Mouse (Mus musculus): ENCODE data around the gene Pde6g. TPM values are rescaled to one million over a fixed set of nuclear protein-coding genes. Genes with fewer than 3 reads are reported as not detected.
"Not testable (repeated sequence)": the region's sequence is repeated elsewhere in the genome, so short reads cannot be mapped to it uniquely, and the experiment has no call there.

The Pde6g gene
- total and polyA plus RNA-seq, 2 experiments, result 0.46 to 1.8 TPM

GRCm38 (mm10) chr11:120413621-120414020 lies 39.7 kb downstream of the Pde6g start:
- H3K36me3 ChIP-seq (ENCODE audit: control insufficient read depth, insufficient read depth, low read length), result peaks cover 76% of the 10 kb centered on the region
- 97% methylated on average over 7 of the region's 10 CpGs for WGBS
- TF ChIP-seq CTCF (IDR thresholded peaks at IDR 0.05; ENCODE audit: low read depth, low read length), result 0 out of 2 replicates have a peak, but pooled peaks have one; percentile 0

GRCm38 (mm10) chr11:120406445-120406844 lies 46.9 kb downstream of the Pde6g start:
- no peak for TF ChIP-seq POLR2A (IDR thresholded peaks at IDR 0.05; ENCODE audit: extremely low read depth, insufficient read depth, low read length)
- no peak for TF ChIP-seq CTCF (IDR thresholded peaks at IDR 0.05; ENCODE audit: low read depth, low read length)
- Histone ChIP-seq H3K27me3 (ENCODE audit: control insufficient read depth, insufficient read depth, low read length) (no peaks in the 10 kb centered on the region), H3K36me3 (ENCODE audit: control insufficient read depth, insufficient read depth, low read length) (peaks cover 88% of the 10 kb centered on the region), H3K27ac (replicated peaks; ENCODE audit: insufficient read depth, low read depth, low read length) (no peak overlapping the region), H3K4me3 (ENCODE audit: insufficient read depth, low read depth, low read length) (no peak overlapping the region), H3K4me1 (ENCODE audit: control insufficient read depth, insufficient read depth, low read length) (no peaks in the 10 kb centered on the region), H3K9ac (ENCODE audit: low read depth, low read length) (no peak overlapping the region), H3K79me2 (ENCODE audit: control insufficient read depth, insufficient read depth, low read length) (peaks cover 8% of the 10 kb centered on the region; the same call in 1 of the 2 replicates)
- DNase-seq (ENCODE audit: extremely low read depth, low read depth, low spot score), result no peak
- 84% methylated on average over 1 of the region's 1 CpGs for WGBS

More at GRCm38 (mm10) chr11:120413621-120414020, 39.7 kb downstream of the Pde6g start:
- H3K4me3 ChIP-seq (ENCODE audit: insufficient read depth, low read depth, low read length); DNase-seq (ENCODE audit: extremely low read depth, low read depth, low spot score); H3K9ac ChIP-seq (ENCODE audit: low read depth, low read length); H3K27ac ChIP-seq (replicated peaks; ENCODE audit: insufficient read depth, low read depth, low read length); H3K27me3 ChIP-seq (ENCODE audit: control insufficient read depth, insufficient read depth, low read length); H3K4me1 ChIP-seq (ENCODE audit: control insufficient read depth, insufficient read depth, low read length); H3K79me2 ChIP-seq (ENCODE audit: control insufficient read depth, insufficient read depth, low read length): not testable (repeated sequence)

GRCm38 (mm10) chr11:120405867-120406266 lies 47.4 kb downstream of the Pde6g start:
- Histone ChIP-seq H3K79me2 (ENCODE audit: control insufficient read depth, insufficient read depth, low read length) (peaks cover 8% of the 10 kb centered on the region; the same call in 1 of the 2 replicates), H3K27ac (replicated peaks; ENCODE audit: insufficient read depth, low read depth, low read length) (no peak overlapping the region), H3K9ac (ENCODE audit: low read depth, low read length) (no peak overlapping the region), H3K27me3 (ENCODE audit: control insufficient read depth, insufficient read depth, low read length) (no peaks in the 10 kb centered on the region), H3K4me3 (ENCODE audit: insufficient read depth, low read depth, low read length) (no peak overlapping the region), H3K4me1 (ENCODE audit: control insufficient read depth, insufficient read depth, low read length) (no peaks in the 10 kb centered on the region), H3K36me3 (ENCODE audit: control insufficient read depth, insufficient read depth, low read length) (peaks cover 89% of the 10 kb centered on the region)
- 93% methylated on average over 3 of the region's 3 CpGs for WGBS
- no peak for DNase-seq (ENCODE audit: extremely low read depth, low read depth, low spot score)
- TF ChIP-seq POLR2A (IDR thresholded peaks at IDR 0.05; ENCODE audit: extremely low read depth, insufficient read depth, low read length) (no peak), CTCF (IDR thresholded peaks at IDR 0.05; ENCODE audit: low read depth, low read length) (no peak)

GRCm38 (mm10) chr11:120404814-120405213 lies 48.5 kb downstream of the Pde6g start:
- H3K27ac ChIP-seq (replicated peaks; ENCODE audit: insufficient read depth, low read depth, low read length), result no peak overlapping the region
- 96% methylated on average over 1 of the region's 1 CpGs for WGBS

GRCm38 (mm10) chr11:120399319-120399718 lies 54.0 kb downstream of the Pde6g start:
- Histone ChIP-seq H3K27ac (replicated peaks; ENCODE audit: insufficient read depth, low read depth, low read length) (no peak overlapping the region), H3K4me3 (ENCODE audit: insufficient read depth, low read depth, low read length) (no peak overlapping the region), H3K79me2 (ENCODE audit: control insufficient read depth, insufficient read depth, low read length) (no peaks in the 10 kb centered on the region; the same call in 1 of the 2 replicates), H3K4me1 (ENCODE audit: control insufficient read depth, insufficient read depth, low read length) (no peaks in the 10 kb centered on the region), H3K36me3 (ENCODE audit: control insufficient read depth, insufficient read depth, low read length) (peaks cover 60% of the 10 kb centered on the region), H3K27me3 (ENCODE audit: control insufficient read depth, insufficient read depth, low read length) (no peaks in the 10 kb centered on the region), H3K9ac (ENCODE audit: low read depth, low read length) (no peak overlapping the region)
- 100% methylated on average over 2 of the region's 2 CpGs for WGBS
- no peak for DNase-seq (ENCODE audit: extremely low read depth, low read depth, low spot score)
- TF ChIP-seq POLR2A (IDR thresholded peaks at IDR 0.05; ENCODE audit: extremely low read depth, insufficient read depth, low read length) (no peak), CTCF (IDR thresholded peaks at IDR 0.05; ENCODE audit: low read depth, low read length) (no peak)

More at GRCm38 (mm10) chr11:120404814-120405213, 48.5 kb downstream of the Pde6g start:
- Histone ChIP-seq H3K4me3 (ENCODE audit: insufficient read depth, low read depth, low read length) (no peak overlapping the region), H3K4me1 (ENCODE audit: control insufficient read depth, insufficient read depth, low read length) (no peaks in the 10 kb centered on the region), H3K36me3 (ENCODE audit: control insufficient read depth, insufficient read depth, low read length) (peaks cover 86% of the 10 kb centered on the region), H3K27me3 (ENCODE audit: control insufficient read depth, insufficient read depth, low read length) (no peaks in the 10 kb centered on the region), H3K9ac (ENCODE audit: low read depth, low read length) (no peak overlapping the region), H3K79me2 (ENCODE audit: control insufficient read depth, insufficient read depth, low read length) (peaks cover 8% of the 10 kb centered on the region; the same call in 1 of the 2 replicates)
- no peak for DNase-seq (ENCODE audit: extremely low read depth, low read depth, low spot score)
- no peak for TF ChIP-seq POLR2A (IDR thresholded peaks at IDR 0.05; ENCODE audit: extremely low read depth, insufficient read depth, low read length)
- no peak for TF ChIP-seq CTCF (IDR thresholded peaks at IDR 0.05; ENCODE audit: low read depth, low read length)

Other genes starting within 250 kb of the Pde6g start
- gene Bahcc1, start 220.6 kb downstream of the Pde6g start, total RNA-seq (2014; rRNA removed), result 1.2 and 1.5 TPM in 2 replicates
- 3.4 and 3.5 TPM in 2 replicates for gene Bahcc1, start 220.6 kb downstream of the Pde6g start, polyA plus RNA-seq (2012; rRNA removed)
- 68.0 and 123 TPM in 2 replicates for gene Actg1, start 105.0 kb downstream of the Pde6g start, total RNA-seq (2014; rRNA removed)
- 158 and 177 TPM in 2 replicates for gene Actg1, start 105.0 kb downstream of the Pde6g start, polyA plus RNA-seq (2012; rRNA removed)
- gene Fscn2, start 92.0 kb downstream of the Pde6g start, total RNA-seq (2014; rRNA removed), result not detected in 2 replicates
- gene Fscn2, start 92.0 kb downstream of the Pde6g start, polyA plus RNA-seq (2012; rRNA removed), result not detected in 2 replicates
- gene Faap100, start 74.7 kb downstream of the Pde6g start, total RNA-seq (2014; rRNA removed), result 3.2 and 5.4 TPM in 2 replicates
- 10.8 and 14.9 TPM in 2 replicates for gene Faap100, start 74.7 kb downstream of the Pde6g start, polyA plus RNA-seq (2012; rRNA removed)
- gene Nploc4, start 15.8 kb downstream of the Pde6g start, total RNA-seq (2014; rRNA removed), result 24.6 and 37.9 TPM in 2 replicates
- gene Nploc4, start 15.8 kb downstream of the Pde6g start, polyA plus RNA-seq (2012; rRNA removed), result 51.5 and 58.9 TPM in 2 replicates
- not detected in 2 replicates for gene Tspan10, start 10.9 kb downstream of the Pde6g start, total RNA-seq (2014; rRNA removed)
- 0.05 TPM in 2 replicates for gene Tspan10, start 10.9 kb downstream of the Pde6g start, polyA plus RNA-seq (2012; rRNA removed)
- gene Oxld1, start 4.6 kb upstream of the Pde6g start, total RNA-seq (2014; rRNA removed), result 20.7 and 28.9 TPM in 2 replicates
- 29.2 and 32.6 TPM in 2 replicates for gene Oxld1, start 4.6 kb upstream of the Pde6g start, polyA plus RNA-seq (2012; rRNA removed)
- gene Ccdc137, start 4.6 kb upstream of the Pde6g start, total RNA-seq (2014; rRNA removed), result 4.6 and 5.7 TPM in 2 replicates
- 5.8 and 8.7 TPM in 2 replicates for gene Ccdc137, start 4.6 kb upstream of the Pde6g start, polyA plus RNA-seq (2012; rRNA removed)
- gene Arl16, start 14.1 kb upstream of the Pde6g start, total RNA-seq (2014; rRNA removed), result 9.5 and 9.6 TPM in 2 replicates
- 12.2 and 14.8 TPM in 2 replicates for gene Arl16, start 14.1 kb upstream of the Pde6g start, polyA plus RNA-seq (2012; rRNA removed)
- gene Mrpl12, start 31.1 kb upstream of the Pde6g start, total RNA-seq (2014; rRNA removed), result 43.6 and 46.6 TPM in 2 replicates
- 221 and 232 TPM in 2 replicates for gene Mrpl12, start 31.1 kb upstream of the Pde6g start, polyA plus RNA-seq (2012; rRNA removed)
- gene Slc25a10, start 38.3 kb upstream of the Pde6g start, total RNA-seq (2014; rRNA removed), result 121 and 135 TPM in 2 replicates
- 445 and 478 TPM in 2 replicates for gene Slc25a10, start 38.3 kb upstream of the Pde6g start, polyA plus RNA-seq (2012; rRNA removed)
- gene Gcgr, start 77.2 kb upstream of the Pde6g start, total RNA-seq (2014; rRNA removed), result 135 and 143 TPM in 2 replicates
- 542 and 561 TPM in 2 replicates for gene Gcgr, start 77.2 kb upstream of the Pde6g start, polyA plus RNA-seq (2012; rRNA removed)
- 11.7 and 13.6 TPM in 2 replicates for gene Mcrip1, start 96.2 kb upstream of the Pde6g start, total RNA-seq (2014; rRNA removed)
- gene Mcrip1, start 96.2 kb upstream of the Pde6g start, polyA plus RNA-seq (2012; rRNA removed), result 36.8 and 44.4 TPM in 2 replicates
- gene Ppp1r27, start 97.6 kb upstream of the Pde6g start, total RNA-seq (2014; rRNA removed), result 0.28 TPM in 1 of 2 replicates, not detected in the other
- not detected in 2 replicates for gene Ppp1r27, start 97.6 kb upstream of the Pde6g start, polyA plus RNA-seq (2012; rRNA removed)
- gene P4hb, start 119.8 kb upstream of the Pde6g start, total RNA-seq (2014; rRNA removed), result 933 and 951 TPM in 2 replicates
- 683 and 737 TPM in 2 replicates for gene P4hb, start 119.8 kb upstream of the Pde6g start, polyA plus RNA-seq (2012; rRNA removed)
- 14.9 and 22.3 TPM in 2 replicates for gene Arhgdia, start 128.1 kb upstream of the Pde6g start, total RNA-seq (2014; rRNA removed)
- gene Arhgdia, start 128.1 kb upstream of the Pde6g start, polyA plus RNA-seq (2012; rRNA removed), result 142 and 188 TPM in 2 replicates
- gene Alyref, start 144.9 kb upstream of the Pde6g start, total RNA-seq (2014; rRNA removed), result 33.8 and 34.5 TPM in 2 replicates
- 12.6 and 12.9 TPM in 2 replicates for gene Alyref, start 144.9 kb upstream of the Pde6g start, polyA plus RNA-seq (2012; rRNA removed)
- 8.9 and 12.8 TPM in 2 replicates for gene Anapc11, start 144.9 kb upstream of the Pde6g start, total RNA-seq (2014; rRNA removed)
- 57.0 and 59.4 TPM in 2 replicates for gene Anapc11, start 144.9 kb upstream of the Pde6g start, polyA plus RNA-seq (2012; rRNA removed)
- not detected in 2 replicates for gene Npb, start 155.0 kb upstream of the Pde6g start, total RNA-seq (2014; rRNA removed)
- gene Npb, start 155.0 kb upstream of the Pde6g start, polyA plus RNA-seq (2012; rRNA removed), result 2.0 and 2.7 TPM in 2 replicates
- 494 and 540 TPM in 2 replicates for gene Pcyt2, start 164.4 kb upstream of the Pde6g start, total RNA-seq (2014; rRNA removed)
- gene Pcyt2, start 164.4 kb upstream of the Pde6g start, polyA plus RNA-seq (2012; rRNA removed), result 1,294 and 1,652 TPM in 2 replicates
- gene Sirt7, start 171.7 kb upstream of the Pde6g start, total RNA-seq (2014; rRNA removed), result 31.1 and 36.3 TPM in 2 replicates
- 69.7 and 72.1 TPM in 2 replicates for gene Sirt7, start 171.7 kb upstream of the Pde6g start, polyA plus RNA-seq (2012; rRNA removed)
- 41.9 and 44.2 TPM in 2 replicates for gene Mafg, start 180.1 kb upstream of the Pde6g start, total RNA-seq (2014; rRNA removed)
- 60.5 and 64.2 TPM in 2 replicates for gene Mafg, start 180.1 kb upstream of the Pde6g start, polyA plus RNA-seq (2012; rRNA removed)
- gene Pycr1, start 190.3 kb upstream of the Pde6g start, total RNA-seq (2014; rRNA removed), result 0.47 and 2.6 TPM in 2 replicates
- gene Pycr1, start 190.3 kb upstream of the Pde6g start, polyA plus RNA-seq (2012; rRNA removed), result 0.25 and 0.61 TPM in 2 replicates
- not detected in 2 replicates for gene Myadml2, start 194.7 kb upstream of the Pde6g start, total RNA-seq (2014; rRNA removed)
- not detected in 2 replicates for gene Myadml2, start 194.7 kb upstream of the Pde6g start, polyA plus RNA-seq (2012; rRNA removed)
- 29.8 and 34.9 TPM in 2 replicates for gene Notum, start 207.7 kb upstream of the Pde6g start, total RNA-seq (2014; rRNA removed)
- gene Notum, start 207.7 kb upstream of the Pde6g start, polyA plus RNA-seq (2012; rRNA removed), result 56.0 and 61.6 TPM in 2 replicates
- gene Aspscr1, start 219.5 kb upstream of the Pde6g start, total RNA-seq (2014; rRNA removed), result 49.3 and 56.6 TPM in 2 replicates
- 131 and 142 TPM in 2 replicates for gene Aspscr1, start 219.5 kb upstream of the Pde6g start, polyA plus RNA-seq (2012; rRNA removed)

Data from liver, adult 2 months (tissue).